Mouse (Mus musculus) spleen, embryonic (tissue): ENCODE data around the gene Timp2.

Experiments used
- CTCF ChIA-PET: fragments of 350-600 bp; sonication (Branson Sonifier 250); formaldehyde crosslinking; loops from one replicate; lab custom pipeline; 2022; lab: Charles Lee

Gene Timp2

GRCm38 (mm10) chr11:118253447-118254158 is 101.9 kb downstream of the Timp2 start:
- CTCF ChIA-PET, result no interaction called here
